8 mouse cellular contexts compared by ENCODE assay signal in the genomic region with DNA sequence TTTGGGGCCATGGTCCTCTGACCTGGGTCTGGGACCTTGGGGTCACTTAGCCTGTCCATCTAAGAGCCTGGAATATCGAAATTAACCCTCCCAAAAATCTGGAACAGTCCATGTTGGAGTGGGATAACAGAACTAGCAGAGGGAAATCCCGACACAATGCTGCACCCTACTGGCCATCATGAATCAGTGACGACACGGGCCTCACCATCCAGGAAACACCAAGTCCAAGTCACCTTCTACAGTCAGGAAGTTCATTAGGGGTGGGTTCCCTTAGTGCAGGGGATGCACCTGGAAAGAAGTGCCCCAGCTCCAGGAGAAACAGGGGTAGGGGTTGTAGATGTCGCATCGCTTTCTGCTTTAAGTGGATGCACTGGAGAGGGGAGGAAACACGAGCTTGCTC. TPM values are rescaled to one million over a fixed set of nuclear protein-coding genes. Genes with fewer than 3 reads are reported as not detected.
A peak's percentile ranks its signal among the peaks of the same experiment; 100 is the strongest.
DNase-seq lines count a peak whose midpoint lies in the region; ATAC-seq and TF ChIP-seq lines count a peak whose summit lies in the region.
"Had no signal": no experiment of that assay in that cellular context is flagged by ENCODE, and none has a peak within 500 bp of the region (broad histone marks: within the 10 kb centered on the region; RNA-seq: fewer than 3 reads in every experiment).

No protein-coding gene starts in this region.

- TF ChIP-seq EP300 in MEL (IDR thresholded peaks at IDR 0.05; ENCODE audit: low read depth in 1 of 2, low read length in 2 of 2): no peak

- no peaks in the 10 kb centered on the region for H3K9me3 ChIP-seq in MEL (replicated peaks; ENCODE audit: insufficient read depth, low read length)
- H3K9me3 ChIP-seq in embryonic facial prominence, embryonic 11.5 days (replicated peaks; ENCODE audit: control insufficient read depth, low read length): no peaks in the 10 kb centered on the region

- no peak overlapping the region for H3K27ac ChIP-seq in MEL (ENCODE audit: control insufficient read depth, low read depth, low read length)
- no peak overlapping the region for H3K27ac ChIP-seq in embryonic facial prominence, embryonic 11.5 days (replicated peaks; ENCODE audit: low read depth, low read length)

- no peak overlapping the region for H3K9ac ChIP-seq in MEL (ENCODE audit: control insufficient read depth, low read depth, low read length, poor library complexity, severe bottlenecking)
- H3K9ac ChIP-seq in embryonic facial prominence, embryonic 11.5 days (replicated peaks; ENCODE audit: low read length): no peak overlapping the region

- H3K79me2 ChIP-seq in MEL (ENCODE audit: control insufficient read depth, insufficient read depth, low read length, poor library complexity): no peaks in the 10 kb centered on the region

- TF ChIP-seq CTCF in MEL (IDR thresholded peaks at IDR 0.05 in 2 of 3, conservative IDR thresholded peaks at IDR 0.05 in 1 of 3; ENCODE audit: control insufficient read depth in 1 of 3, insufficient read depth in 1 of 3, low read depth in 2 of 3, low read length in 3 of 3, poor library complexity in 1 of 3, severe bottlenecking in 1 of 3): peak; percentile 50 to 80 (median 77)

- H3K4me2 ChIP-seq in embryonic facial prominence, embryonic 11.5 days (ENCODE audit: low read depth, low read length): no peak overlapping the region

- 0 out of 2 replicates have a peak, but pooled peaks have one; percentile 39 for ATAC-seq in embryonic facial prominence, embryonic 11.5 days (replicated peaks; ENCODE audit: insufficient number of reproducible peaks, low FRiP score, low TSS enrichment, low read depth)

- 22% methylated on average over 7 of the region's 7 CpGs for WGBS in embryonic facial prominence, embryonic 11.5 days

- no peak for TF ChIP-seq POLR2A in MEL (IDR thresholded peaks at IDR 0.05; ENCODE audit: control insufficient read depth in 1 of 2, insufficient read depth in 1 of 2, low read depth in 1 of 2, low read length in 2 of 2, poor library complexity in 1 of 2)

- DNase-seq in MEL (ENCODE audit: low read depth, low spot score): peak; percentile 41
- DNase-seq in adrenal gland, postnatal 25 days: peak; percentile 55
- peak; percentile 77 for DNase-seq in embryonic facial prominence, embryonic 11.5 days (ENCODE audit: low spot score)
- peak; percentile 73 for DNase-seq in heart, postnatal 4 days
- peak; percentile 41 to 75 for DNase-seq in layer of hippocampus, adult 18-20 months (ENCODE audit: low spot score in 2 of 2)
- peak; percentile 52 for DNase-seq in lung, postnatal 25 days (ENCODE audit: low spot score)
- peak; percentile 44 for DNase-seq in right cerebral cortex, postnatal 25 days

- no peak overlapping the region for H3K4me3 ChIP-seq in MEL (ENCODE audit: control insufficient read depth in 1 of 2, insufficient read depth in 1 of 2, low read depth in 2 of 2, low read length in 2 of 2)
- H3K4me3 ChIP-seq in embryonic facial prominence, embryonic 11.5 days (ENCODE audit: low read depth, low read length): no peak overlapping the region

- peaks cover 0 to 6% of the 10 kb centered on the region in 2 experiments; a peak in 3 of 4 replicates for H3K27me3 ChIP-seq in MEL (ENCODE audit: control insufficient read depth in 1 of 2, insufficient read depth in 2 of 2, low read length in 2 of 2)
- H3K27me3 ChIP-seq in embryonic facial prominence, embryonic 11.5 days (ENCODE audit: control insufficient read depth, insufficient read depth, low read length): no peaks in the 10 kb centered on the region

- H3K36me3 ChIP-seq in MEL (ENCODE audit: control insufficient read depth in 1 of 2, insufficient read depth in 2 of 2, low read length in 2 of 2): no peaks in the 10 kb centered on the region
- no peaks in the 10 kb centered on the region for H3K36me3 ChIP-seq in embryonic facial prominence, embryonic 11.5 days (replicated peaks; ENCODE audit: control insufficient read depth, insufficient read depth, low read depth, low read length)

- H3K4me1 ChIP-seq in MEL (ENCODE audit: control insufficient read depth in 1 of 2, insufficient read depth in 2 of 2, low read length in 2 of 2): no peaks in the 10 kb centered on the region
- H3K4me1 ChIP-seq in embryonic facial prominence, embryonic 11.5 days (ENCODE audit: control insufficient read depth, insufficient read depth, low read length): no peaks in the 10 kb centered on the region

- peak; percentile 76 for TF ChIP-seq RAD21 in MEL (IDR thresholded peaks at IDR 0.05; ENCODE audit: low read depth, low read length)

TF ChIP-seq in MEL, 35 proteins besides CTCF, POLR2A, EP300 and RAD21:
- TF ChIP-seq ZC3H11A (IDR thresholded peaks at IDR 0.05; ENCODE audit: low read depth, low read length) (peak; percentile 52), SMC3 (IDR thresholded peaks at IDR 0.05; ENCODE audit: low read depth, low read length) (peak; percentile 78), POLR2AphosphoS5 (IDR thresholded peaks at IDR 0.05; ENCODE audit: borderline replicate concordance, low read depth, low read length) (no peak), ZMIZ1 (IDR thresholded peaks at IDR 0.05; ENCODE audit: low read depth, low read length) (no peak)

RNA-seq across cellular contexts. Expression of a gene that starts 20.7 kb away (rescaled TPM):
- not detected in 2 replicates for total RNA-seq in MEL (2012; rRNA removed)
- not detected for polyA plus RNA-seq in MEL (2012; ENCODE audit: insufficient read depth in 1 of 2, insufficient read length in 2 of 2, low read depth in 1 of 2, low replicate concordance in 2 of 2, missing spikeins in 1 of 2)
- 0.62 and 1.5 TPM in 2 replicates for total RNA-seq in adrenal gland, postnatal 25 days (2021)
- 0.13 TPM in 1 of 2 replicates, not detected in the other for polyA plus RNA-seq in embryonic facial prominence, embryonic 11.5 days (2014; fragmentation: Nextera tagmentation; extraction: Ambion mirVana)
- under 1 TPM; 0.81 to 0.92 TPM for total RNA-seq in heart, postnatal 4 days (2021)
- under 1 TPM; 0.63 to 0.82 TPM for total RNA-seq in layer of hippocampus, adult 18-20 months (2021)
- total RNA-seq: hematopoietic stem cell, adult 5-6 weeks had no signal

RNA-seq across cellular contexts. Expression of a gene that starts 36.3 kb away (rescaled TPM):
- total RNA-seq in MEL (2012; rRNA removed): 13.4 and 17.0 TPM in 2 replicates
- 10 to 100 TPM in 1 of 2 experiments, not detected in 1; 12.1 TPM for polyA plus RNA-seq in MEL (2012; ENCODE audit: insufficient read depth in 1 of 2, insufficient read length in 2 of 2, low read depth in 1 of 2, low replicate concordance in 2 of 2, missing spikeins in 1 of 2)
- 17.5 and 19.7 TPM in 2 replicates for total RNA-seq in adrenal gland, postnatal 25 days (2021)
- 11.3 and 12.1 TPM in 2 replicates for polyA plus RNA-seq in embryonic facial prominence, embryonic 11.5 days (2014; fragmentation: Nextera tagmentation; extraction: Ambion mirVana)
- 10 to 100 TPM; 11.2 to 12.1 TPM for total RNA-seq in heart, postnatal 4 days (2021)
- total RNA-seq in layer of hippocampus, adult 18-20 months (2021): 10 to 100 TPM; 24.2 to 25.5 TPM

RNA-seq across cellular contexts. Expression of a gene that starts 41.7 kb away (rescaled TPM):
- total RNA-seq in MEL (2012; rRNA removed): 1.4 and 1.7 TPM in 2 replicates
- 1 to 10 TPM in 1 of 2 experiments, not detected in 1; 6.9 TPM for polyA plus RNA-seq in MEL (2012; ENCODE audit: insufficient read depth in 1 of 2, insufficient read length in 2 of 2, low read depth in 1 of 2, low replicate concordance in 2 of 2, missing spikeins in 1 of 2)
- total RNA-seq in adrenal gland, postnatal 25 days (2021): 17.5 and 17.7 TPM in 2 replicates
- 31.7 and 39.9 TPM in 2 replicates for polyA plus RNA-seq in embryonic facial prominence, embryonic 11.5 days (2014; fragmentation: Nextera tagmentation; extraction: Ambion mirVana)
- 100 to 1,000 TPM; 142 to 153 TPM for total RNA-seq in heart, postnatal 4 days (2021)
- 10 to 100 TPM; 37.4 to 38.4 TPM for total RNA-seq in layer of hippocampus, adult 18-20 months (2021)
